Mouse (Mus musculus): ENCODE measurements around the gene Ppt2. TPM values are rescaled to one million over a fixed set of nuclear protein-coding genes. Genes with fewer than 3 reads are reported as not detected.

Gene Ppt2
- polyA plus RNA-seq, 1 experiment, result 118 TPM

GRCm38 (mm10) chr17:34590154-34590987 lies 37.9 kb downstream of the Ppt2 start:
- peak overlapping the region; percentile 60 for H3K4me3 ChIP-seq (ENCODE audit: insufficient read depth, low read length)
- peak overlapping the region; percentile 95 for H3K27ac ChIP-seq (ENCODE audit: insufficient read depth, low read depth, low read length)
- TF ChIP-seq CTCF (IDR thresholded peaks at IDR 0.05; ENCODE audit: low read depth, low read length), result no peak
- TF ChIP-seq POLR2A (IDR thresholded peaks at IDR 0.05; ENCODE audit: borderline replicate concordance, low read depth, low read length), result no peak
- H3K4me1 ChIP-seq (ENCODE audit: control insufficient read depth, insufficient read depth, low read length), result peaks cover 17% of the 10 kb centered on the region

- no peak; the same call in 1 of the 2 replicates for TF ChIP-seq CTCF (IDR thresholded peaks at IDR 0.05; ENCODE audit: low read depth, low read length)
- H3K27ac ChIP-seq (ENCODE audit: insufficient read depth, low read depth, low read length), result peak within 1 kb of the TSS; percentile 95
- H3K4me1 ChIP-seq (ENCODE audit: control insufficient read depth, insufficient read depth, low read length), result peaks cover 17% of the 10 kb centered on the region
- H3K4me3 ChIP-seq (ENCODE audit: insufficient read depth, low read length), result peak within 1 kb of the TSS; percentile 60
These were observed 38.6 kb downstream of the Ppt2 start, which contains the start of gene Gpsm3 for GRCm38 (mm10) chr17:34589681-34590101. Gene Gpsm3, plus strand, starts transcription at chr17:34589806.

- Histone ChIP-seq H3K4me1 (ENCODE audit: control insufficient read depth, insufficient read depth, low read length) (peaks cover 17% of the 10 kb centered on the region), H3K27ac (ENCODE audit: insufficient read depth, low read depth, low read length) (peak overlapping the region; percentile 95), H3K4me3 (ENCODE audit: insufficient read depth, low read length) (peak overlapping the region; percentile 60)
These were observed 39.1 kb downstream of the Ppt2 start for GRCm38 (mm10) chr17:34589206-34589605.

GRCm38 (mm10) chr17:34588767-34589166 lies 39.5 kb downstream of the Ppt2 start:
- Histone ChIP-seq H3K4me1 (ENCODE audit: control insufficient read depth, insufficient read depth, low read length) (peaks cover 17% of the 10 kb centered on the region), H3K4me3 (ENCODE audit: insufficient read depth, low read length) (peak overlapping the region; percentile 2; the same call in 1 of the 2 replicates), H3K27ac (ENCODE audit: insufficient read depth, low read depth, low read length) (no peak overlapping the region)
- TF ChIP-seq POLR2A (IDR thresholded peaks at IDR 0.05; ENCODE audit: borderline replicate concordance, low read depth, low read length) (no peak), CTCF (IDR thresholded peaks at IDR 0.05; ENCODE audit: low read depth, low read length) (no peak)

More at GRCm38 (mm10) chr17:34589206-34589605, 39.1 kb downstream of the Ppt2 start:
- no peak for TF ChIP-seq POLR2A (IDR thresholded peaks at IDR 0.05; ENCODE audit: borderline replicate concordance, low read depth, low read length)
- TF ChIP-seq CTCF (IDR thresholded peaks at IDR 0.05; ENCODE audit: low read depth, low read length), result no peak; the same call in 1 of the 2 replicates

GRCm38 (mm10) chr17:34587814-34588213 lies 40.5 kb downstream of the Ppt2 start:
- H3K27ac ChIP-seq (ENCODE audit: insufficient read depth, low read depth, low read length), result peak overlapping the region; percentile 67
- no peak for TF ChIP-seq CTCF (IDR thresholded peaks at IDR 0.05; ENCODE audit: low read depth, low read length)
- TF ChIP-seq POLR2A (IDR thresholded peaks at IDR 0.05; ENCODE audit: borderline replicate concordance, low read depth, low read length), result no peak
- peak overlapping the region; percentile 83 for H3K4me3 ChIP-seq (ENCODE audit: insufficient read depth, low read length)
- H3K4me1 ChIP-seq (ENCODE audit: control insufficient read depth, insufficient read depth, low read length), result peaks cover 17% of the 10 kb centered on the region

- H3K27ac ChIP-seq (ENCODE audit: insufficient read depth, low read depth, low read length), result peak overlapping the region; percentile 67
- TF ChIP-seq CTCF (IDR thresholded peaks at IDR 0.05; ENCODE audit: low read depth, low read length) (no peak), POLR2A (IDR thresholded peaks at IDR 0.05; ENCODE audit: borderline replicate concordance, low read depth, low read length) (no peak)
- peaks cover 17% of the 10 kb centered on the region for H3K4me1 ChIP-seq (ENCODE audit: control insufficient read depth, insufficient read depth, low read length)
- peak overlapping the region; percentile 83 for H3K4me3 ChIP-seq (ENCODE audit: insufficient read depth, low read length)
These were observed 40.9 kb downstream of the Ppt2 start for GRCm38 (mm10) chr17:34587423-34587811.

- Histone ChIP-seq H3K4me1 (ENCODE audit: control insufficient read depth, insufficient read depth, low read length) (peaks cover 17% of the 10 kb centered on the region), H3K4me3 (ENCODE audit: insufficient read depth, low read length) (peak overlapping the region; percentile 83), H3K27ac (ENCODE audit: insufficient read depth, low read depth, low read length) (peak overlapping the region; percentile 62)
- TF ChIP-seq CTCF (IDR thresholded peaks at IDR 0.05; ENCODE audit: low read depth, low read length), result no peak
- TF ChIP-seq POLR2A (IDR thresholded peaks at IDR 0.05; ENCODE audit: borderline replicate concordance, low read depth, low read length), result no peak
These were observed 41.4 kb downstream of the Ppt2 start for GRCm38 (mm10) chr17:34586796-34587422.

GRCm38 (mm10) chr17:34585877-34586771 lies 42.2 kb downstream of the Ppt2 start:
- Histone ChIP-seq H3K4me3 (ENCODE audit: insufficient read depth, low read length) (peak overlapping the region; percentile 83), H3K4me1 (ENCODE audit: control insufficient read depth, insufficient read depth, low read length) (peaks cover 16% of the 10 kb centered on the region), H3K27ac (ENCODE audit: insufficient read depth, low read depth, low read length) (no peak overlapping the region)
- no peak for TF ChIP-seq CTCF (IDR thresholded peaks at IDR 0.05; ENCODE audit: low read depth, low read length)
- no peak for TF ChIP-seq POLR2A (IDR thresholded peaks at IDR 0.05; ENCODE audit: borderline replicate concordance, low read depth, low read length)

- TF ChIP-seq POLR2A (IDR thresholded peaks at IDR 0.05; ENCODE audit: borderline replicate concordance, low read depth, low read length) (no peak), CTCF (IDR thresholded peaks at IDR 0.05; ENCODE audit: low read depth, low read length) (no peak)
- Histone ChIP-seq H3K27ac (ENCODE audit: insufficient read depth, low read depth, low read length) (no peak overlapping the region), H3K4me3 (ENCODE audit: insufficient read depth, low read length) (no peak overlapping the region), H3K4me1 (ENCODE audit: control insufficient read depth, insufficient read depth, low read length) (peaks cover 12% of the 10 kb centered on the region)
These were observed 43.2 kb downstream of the Ppt2 start for GRCm38 (mm10) chr17:34585121-34585520.

Measured in bone marrow macrophage, adult 2 months (primary cell).